Mouse (Mus musculus) brain, embryonic 14.5 days (tissue): ENCODE measurements around the gene Cd70. TPM values are rescaled to one million over a fixed set of nuclear protein-coding genes. Genes with fewer than 3 reads are reported as not detected.
"Not testable (repeated sequence)": the region's sequence is repeated elsewhere in the genome, so short reads cannot be mapped to it uniquely, and the experiment has no call there.

ENCODE experiments used
- DNase-seq: peaks from one replicate; pipeline ENCODE4 v3.0.0-alpha.2; 2011; ENCODE audit warnings: low read depth
- CTCF ChIP-seq: fragments of 200-500 bp; IDR thresholded peaks from 2 replicates; pipeline ENCODE4 v1.5.1; 2012; ENCODE audit warnings: inconsistent platforms, mild to moderate bottlenecking, moderate library complexity, borderline replicate concordance; ENCODE audit not compliant: insufficient read depth, insufficient read length; ENCODE audit errors: extremely low read depth
- POLR2A ChIP-seq: fragments of 200-500 bp; IDR thresholded peaks from 2 replicates; pipeline ENCODE4 v1.6.1; 2012; ENCODE audit warnings: mild to moderate bottlenecking, inconsistent platforms, borderline replicate concordance; ENCODE audit not compliant: poor library complexity, insufficient read depth, insufficient read length, severe bottlenecking; ENCODE audit errors: extremely low read depth
- polyA plus RNA-seq: library from polyadenylated mRNA; depleted of rRNA; stranded (reverse); fragments of >200 nt; gene quantifications from 2 replicates; pipeline ENCODE4 v1.2.3, GENCODE M21; 2012

Gene Cd70
- polyA plus RNA-seq, 1 experiment = 0.55 TPM

- peak; percentile 90 for DNase-seq
- no peak for TF ChIP-seq POLR2A
- peak; percentile 96 for TF ChIP-seq CTCF
Measured at GRCm38 (mm10) chr17:57166800-57167791, 17.5 kb upstream of the Cd70 start.

DNA sequence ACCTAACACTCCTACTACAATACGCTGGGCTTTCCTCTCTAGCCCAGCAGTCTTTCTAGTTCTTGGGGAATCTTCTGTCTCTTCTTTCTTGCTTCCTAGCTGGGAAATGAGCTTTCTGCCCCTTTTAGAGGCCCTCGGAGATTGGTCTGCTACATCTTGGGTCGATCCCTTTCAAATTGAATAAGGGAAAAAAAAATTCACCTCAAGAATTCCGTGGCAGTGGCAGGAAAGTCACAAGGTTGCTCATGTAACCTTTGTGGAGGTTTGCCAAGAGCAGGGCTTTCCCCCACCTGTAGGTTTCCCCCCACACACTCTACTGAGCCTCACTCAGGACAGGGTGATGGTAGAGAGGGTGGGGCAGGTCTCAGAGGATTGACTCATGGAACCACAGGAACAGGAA, 4.2 kb upstream of the Cd70 start:
- no peak for DNase-seq
- TF ChIP-seq CTCF = no peak
- TF ChIP-seq POLR2A = no peak

GRCm38 (mm10) chr17:57153006-57153405, 3.4 kb upstream of the Cd70 start:
- no peak for DNase-seq
- TF ChIP-seq CTCF = no peak
- TF ChIP-seq POLR2A = no peak

DNA sequence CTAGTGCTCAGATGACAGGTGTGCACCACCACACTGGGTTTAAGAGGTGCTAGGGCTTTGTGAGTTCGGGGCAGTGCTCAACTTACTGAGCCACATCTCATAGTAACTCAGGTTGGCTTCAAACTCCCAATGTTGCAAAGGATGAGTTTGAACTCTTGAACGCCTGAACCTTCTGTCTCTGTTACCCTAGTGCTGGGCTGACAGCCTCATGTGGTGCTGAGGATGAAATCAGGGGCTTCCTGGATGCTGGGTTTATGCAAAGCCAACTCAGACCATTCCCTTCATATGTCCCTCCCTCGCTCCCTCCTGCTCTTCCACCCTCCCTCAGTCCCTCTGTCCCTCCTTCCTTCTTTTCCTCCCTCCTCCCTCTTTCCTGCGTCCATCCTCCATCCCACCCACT, 1.2 kb downstream of the Cd70 start:
- DNase-seq = no peak
- TF ChIP-seq POLR2A = no peak
- no peak for TF ChIP-seq CTCF

- DNase-seq = no peak
- no peak for TF ChIP-seq POLR2A
- TF ChIP-seq CTCF = no peak
Measured at GRCm38 (mm10) chr17:57145115-57145514, 4.5 kb downstream of the Cd70 start.

DNA sequence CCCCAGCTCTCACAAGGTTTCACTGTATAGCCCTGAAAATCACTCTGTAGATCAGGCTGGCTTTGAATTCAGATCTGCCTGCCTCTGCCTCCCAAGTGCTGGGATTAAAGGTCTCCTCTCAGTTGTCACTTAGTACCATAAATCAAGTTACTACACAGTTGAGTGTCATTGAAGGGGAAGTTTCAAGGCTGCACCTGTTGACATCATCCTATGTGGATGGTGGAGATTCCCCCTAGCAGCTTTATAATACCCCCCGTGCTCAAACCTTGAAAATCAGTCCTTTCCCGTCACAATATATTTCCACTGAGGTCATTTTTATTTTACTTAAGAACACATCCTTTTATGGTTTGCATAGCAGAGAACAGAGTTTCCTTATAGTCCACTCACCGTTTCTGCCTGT, 5.9 kb downstream of the Cd70 start:
- DNase-seq = no peak
- TF ChIP-seq CTCF (no peak), POLR2A (no peak)

- TF ChIP-seq POLR2A (no peak), CTCF (no peak)
- no peak for DNase-seq
Measured at GRCm38 (mm10) chr17:57139708-57140107, 9.9 kb downstream of the Cd70 start.

DNA sequence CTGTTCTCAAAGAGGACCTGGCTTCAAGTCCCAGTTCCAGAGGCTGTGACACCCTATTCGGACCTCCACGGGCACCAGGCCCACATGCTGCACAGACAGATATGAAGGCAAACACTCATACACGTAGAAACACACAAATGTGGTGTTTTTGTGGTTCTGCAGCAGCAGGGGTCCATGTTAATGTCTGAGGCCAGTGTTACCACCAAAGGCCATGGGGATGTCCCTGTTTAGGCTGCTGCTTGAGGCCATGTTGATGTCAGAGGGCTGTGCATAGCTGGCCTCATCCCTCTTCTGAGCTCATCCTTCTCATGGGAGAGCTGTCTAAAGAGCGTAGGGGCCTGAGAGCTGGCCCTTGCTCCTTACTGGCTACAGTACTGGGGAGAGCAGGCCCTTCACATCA, 10.9 kb downstream of the Cd70 start:
- no peak for TF ChIP-seq POLR2A
- DNase-seq = no peak

- DNase-seq = no peak
- TF ChIP-seq POLR2A = no peak
- no peak for TF ChIP-seq CTCF
Measured at GRCm38 (mm10) chr17:57135635-57136034, 13.9 kb downstream of the Cd70 start.

DNA sequence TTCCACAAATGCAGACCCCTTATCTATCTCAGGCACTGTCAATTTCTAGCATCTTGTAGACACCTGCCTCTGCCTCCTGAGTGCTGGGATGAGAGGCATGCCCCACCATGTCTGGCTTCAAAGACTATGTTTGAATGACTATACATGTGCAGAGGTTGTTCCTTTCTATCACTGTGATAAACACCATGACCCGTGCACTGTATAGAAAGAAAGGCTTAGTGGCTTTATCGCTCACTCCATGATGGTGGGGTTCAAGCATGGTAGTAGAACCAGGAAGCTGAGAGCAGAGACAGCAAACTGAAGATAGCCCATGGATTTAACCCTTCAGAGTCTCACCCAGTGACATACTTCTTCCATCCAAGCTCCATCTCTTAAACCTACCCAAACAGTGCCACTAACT, 14.9 kb downstream of the Cd70 start:
- DNase-seq = no peak
- TF ChIP-seq CTCF (no peak), POLR2A (no peak)

DNA sequence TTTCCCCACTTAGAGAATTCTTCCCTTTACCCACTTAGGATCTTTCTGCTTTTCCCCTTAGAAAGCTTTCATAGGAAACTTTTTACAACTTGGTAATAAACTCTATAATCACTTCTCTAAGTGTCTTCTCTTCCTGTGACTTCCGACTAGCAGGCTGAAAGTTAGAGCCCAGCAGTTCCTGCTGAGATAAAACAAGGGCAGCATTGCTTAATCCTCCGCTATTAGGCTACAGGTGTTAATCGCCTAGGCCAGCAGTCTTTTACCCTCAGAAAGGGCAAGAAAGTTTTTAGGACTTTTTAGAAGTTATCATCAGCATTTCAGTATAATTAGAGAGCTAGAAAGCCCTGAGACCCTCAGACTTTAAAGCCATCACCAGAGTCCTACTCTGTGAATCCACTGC, 15.6 kb downstream of the Cd70 start:
- not testable (repeated sequence) for DNase-seq

- no peak for DNase-seq
- no peak for TF ChIP-seq CTCF
- TF ChIP-seq POLR2A = no peak
Measured at GRCm38 (mm10) chr17:57131793-57132192, 17.8 kb downstream of the Cd70 start.

DNA sequence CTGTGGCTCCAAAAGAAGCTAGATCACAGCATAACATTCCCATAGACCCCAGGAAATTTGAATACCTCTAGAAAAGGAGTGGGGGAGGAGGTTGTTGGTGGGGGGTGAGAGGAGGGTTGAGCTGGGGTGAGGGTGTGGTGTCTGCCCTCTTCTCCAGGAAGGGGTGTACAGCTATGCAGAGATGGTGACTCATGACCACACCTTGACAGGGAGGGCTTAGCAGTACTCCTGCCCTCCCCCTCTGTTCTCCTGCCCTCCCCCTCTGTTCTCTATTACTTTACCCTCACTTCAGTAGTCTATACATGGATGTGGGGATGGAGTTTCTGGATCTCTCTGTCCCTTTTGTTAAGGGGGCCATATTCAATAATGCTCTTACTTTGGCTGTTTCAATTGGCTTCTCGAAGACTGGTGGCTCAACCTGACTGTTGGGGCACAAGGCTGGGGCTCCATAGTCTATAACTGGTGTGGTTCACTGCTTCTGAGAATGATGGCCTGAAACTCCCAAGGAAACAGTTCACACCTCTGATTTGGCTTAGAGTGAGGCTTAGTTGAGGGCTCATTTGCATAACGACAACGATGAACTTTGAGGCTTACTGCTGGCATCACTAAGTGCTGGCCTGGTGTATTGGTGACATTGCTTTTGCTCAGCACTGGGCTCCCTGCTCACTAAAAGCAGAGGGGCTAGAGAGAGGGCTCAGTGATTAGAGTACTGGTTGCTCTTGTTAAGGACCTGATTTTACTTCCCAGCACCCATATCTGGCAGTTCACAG, 23.5 kb downstream of the Cd70 start:
- no peak for TF ChIP-seq POLR2A
- TF ChIP-seq CTCF = no peak
- no peak for DNase-seq
